ENCODE assay signal across 24 mouse cellular contexts in genomic region chr7:96492696-96493095, GRCm38 (mm10).
DNase-seq lines count a peak whose midpoint lies in the region; ATAC-seq and TF ChIP-seq lines count a peak whose summit lies in the region.
"Had no signal": no experiment of that assay in that cellular context is flagged by ENCODE, and none has a peak within 500 bp of the region (broad histone marks: within the 10 kb centered on the region; RNA-seq: fewer than 3 reads in every experiment).

No protein-coding gene starts in this region.

- no peak for DNase-seq in kidney, adult 11 months
- peak; percentile 11 for DNase-seq in ES-E14 (ENCODE audit: low read depth, low spot score)
- DNase-seq in ZHBTc4 (ENCODE audit: low read depth, low spot score): peak; percentile 56
- DNase-seq in lung, adult 2 months: no peak
- no peak for DNase-seq in spleen, postnatal 36 days (ENCODE audit: low spot score in 2 of 2)
- no peak for DNase-seq in right cerebral cortex, postnatal 36 days (ENCODE audit: low spot score in 2 of 2)
- DNase-seq: adrenal gland, adult 2 months; adrenal gland, postnatal 10 days; adrenal gland, postnatal 25 days; cerebellum, adult 11 months; cerebellum, adult 18-20 months; cerebellum, adult 8-10 months; cerebellum, adult 9-11 months; cerebellum, postnatal 14 days; cerebellum, postnatal 36 days; embryo, embryonic 11 days had no signal

- H3K27ac ChIP-seq in kidney, embryonic 16.5 days (ENCODE audit: low read length): peak overlapping the region; percentile 27; the same call in 1 of the 2 replicates
- no peak overlapping the region for H3K27ac ChIP-seq in ES-E14 (ENCODE audit: insufficient read depth, low read depth, low read length, poor library complexity, severe bottlenecking)
- H3K27ac ChIP-seq: embryonic facial prominence, embryonic 13.5 days; forebrain, embryonic 10.5 days; forebrain, embryonic 12.5 days had no signal

- H3K9me3 ChIP-seq in kidney, embryonic 16.5 days (ENCODE audit: low read length): no peaks in the 10 kb centered on the region
- H3K9me3 ChIP-seq in ES-E14 (ENCODE audit: control insufficient read depth, insufficient read depth, low read depth, low read length): no peaks in the 10 kb centered on the region
- H3K9me3 ChIP-seq: embryonic facial prominence, embryonic 13.5 days; embryonic facial prominence, embryonic 15.5 days; forebrain, embryonic 10.5 days; forebrain, embryonic 12.5 days had no signal

- H3K4me2 ChIP-seq in kidney, embryonic 16.5 days (replicated peaks; ENCODE audit: low read depth, low read length): no peak overlapping the region
- H3K4me2 ChIP-seq: embryonic facial prominence, embryonic 13.5 days; embryonic facial prominence, embryonic 15.5 days; forebrain, embryonic 12.5 days had no signal

- in situ Hi-C loops in ES-E14 (cut with MboI; ENCODE audit: low sequenced_read_pairs in 2 of 2, unreplicated experiment in 2 of 2): no loop called here

- TF ChIP-seq POLR2A in lung, adult 2 months (IDR thresholded peaks at IDR 0.05; ENCODE audit: borderline replicate concordance, extremely low read depth, low read depth, low read length): no peak

- H3K4me1 ChIP-seq in kidney, embryonic 16.5 days (ENCODE audit: insufficient read depth, low read length): peaks cover 56% of the 10 kb centered on the region
- H3K4me1 ChIP-seq in ES-E14 (ENCODE audit: control insufficient read depth in 2 of 2, insufficient read depth in 2 of 2, low read length in 2 of 2, poor library complexity in 1 of 2): peaks cover 3 to 10% of the 10 kb centered on the region in 2 experiments; a peak in 3 of 4 replicates
- H3K4me1 ChIP-seq in lung, adult 2 months (ENCODE audit: control insufficient read depth, insufficient read depth, low read length): no peaks in the 10 kb centered on the region
- H3K4me1 ChIP-seq: embryonic facial prominence, embryonic 13.5 days; forebrain, embryonic 10.5 days; forebrain, embryonic 12.5 days had no signal

- H3K27me3 ChIP-seq in kidney, embryonic 16.5 days (ENCODE audit: insufficient read depth, low read length): no peaks in the 10 kb centered on the region
- H3K27me3 ChIP-seq: embryonic facial prominence, embryonic 13.5 days; embryonic facial prominence, embryonic 15.5 days; forebrain, embryonic 12.5 days had no signal

- no peak overlapping the region for H3K4me3 ChIP-seq in kidney, embryonic 16.5 days (ENCODE audit: low read length)
- H3K4me3 ChIP-seq in ES-E14 (ENCODE audit: insufficient read depth in 1 of 2, low read depth in 1 of 2, low read length in 2 of 2, poor library complexity in 1 of 2, severe bottlenecking in 1 of 2): no peak overlapping the region
- H3K4me3 ChIP-seq in lung, adult 2 months (replicated peaks; ENCODE audit: extremely low read depth, low read depth, low read length): no peak overlapping the region
- H3K4me3 ChIP-seq: embryonic facial prominence, embryonic 13.5 days; embryonic facial prominence, embryonic 15.5 days; erythroblast, embryonic 14.5 days; forebrain, embryonic 10.5 days; forebrain, embryonic 12.5 days had no signal

- no peaks in the 10 kb centered on the region for H3K36me3 ChIP-seq in kidney, embryonic 16.5 days (ENCODE audit: insufficient read depth, low read length)
- H3K36me3 ChIP-seq in ES-E14 (ENCODE audit: control insufficient read depth, insufficient read depth, low read length, poor library complexity, severe bottlenecking): no peaks in the 10 kb centered on the region
- H3K36me3 ChIP-seq: embryonic facial prominence, embryonic 13.5 days; embryonic facial prominence, embryonic 15.5 days; forebrain, embryonic 10.5 days; forebrain, embryonic 12.5 days had no signal

- TF ChIP-seq CTCF in lung, adult 2 months (IDR thresholded peaks at IDR 0.05; ENCODE audit: insufficient read depth, low read length): no peak

- 91% methylated on average over 7 of the region's 7 CpGs for WGBS in kidney, embryonic 16.5 days
- 87% methylated on average over 7 of the region's 7 CpGs for WGBS in lung, adult 2 months

- no peak overlapping the region for H3K9ac ChIP-seq in kidney, embryonic 16.5 days (replicated peaks; ENCODE audit: low read length)
- no peak overlapping the region for H3K9ac ChIP-seq in ES-E14 (ENCODE audit: insufficient read depth, low read depth, low read length, poor library complexity, severe bottlenecking)
- H3K9ac ChIP-seq: embryonic facial prominence, embryonic 13.5 days; embryonic facial prominence, embryonic 15.5 days; forebrain, embryonic 12.5 days had no signal

- no peak for ATAC-seq in kidney, embryonic 16.5 days (ENCODE audit: low FRiP score, low TSS enrichment)
- ATAC-seq: forebrain, embryonic 14.5 days; forebrain, embryonic 16.5 days had no signal

TF ChIP-seq in ES-E14, 5 proteins besides CTCF, POLR2A, EP300 and RAD21:
- TF ChIP-seq ZNF384 (IDR thresholded peaks at IDR 0.05; ENCODE audit: low read depth, low read length): no peak
- no peak for TF ChIP-seq HCFC1 (IDR thresholded peaks at IDR 0.05; ENCODE audit: borderline replicate concordance, insufficient read depth, low read length)
- no peak for TF ChIP-seq ZC3H11A (IDR thresholded peaks at IDR 0.05; ENCODE audit: borderline replicate concordance, low read depth, low read length)
- TF ChIP-seq CHD2 (IDR thresholded peaks at IDR 0.05; ENCODE audit: low read depth, low read length): no peak

Comparison
In these comparisons a context has a peak if more than half of its experiments do, and no peak if none do; other contexts are left out.
1. DNase-seq: peak in ES-E14 (single experiment) and ZHBTc4 (single experiment); none in kidney, adult 11 months (single experiment), lung, adult 2 months (single experiment), spleen, postnatal 36 days (0 of 2) and right cerebral cortex, postnatal 36 days (0 of 2).